Mouse (Mus musculus) gastrocnemius, postnatal 14 days (tissue): ENCODE results near the gene Hivep3. TPM values are rescaled to one million over a fixed set of nuclear protein-coding genes. Genes with fewer than 3 reads are reported as not detected.

ENCODE experiments used
- DNase-seq: peaks from one replicate; pipeline ENCODE4 v3.0.0; 2021; ENCODE audit warnings: mixed read lengths
- intact Hi-C: fragments of 180-260 bp; cut with DNase I; formaldehyde crosslinking; loops from one replicate; pipeline ENCODE4 v1.15.1; 2025; ENCODE audit warnings: low total_unique reads
- long read RNA-seq, 2 experiments: library from polyadenylated mRNA; stranded (forward); transcript quantifications; one replicate each; pipeline ENCODE4 v2.0.0; 2021
- total RNA-seq, 2 experiments: library from RNA; stranded (reverse); gene quantifications; 2 replicates each; pipeline ENCODE4 v1.2.3; 2021

Hivep3 gene
- total RNA-seq = 1 to 10 TPM; 2.9 to 3.0 TPM
- long read RNA-seq, experiment 1 = 0 reads
- long read RNA-seq, experiment 2 = 0 reads

DNA sequence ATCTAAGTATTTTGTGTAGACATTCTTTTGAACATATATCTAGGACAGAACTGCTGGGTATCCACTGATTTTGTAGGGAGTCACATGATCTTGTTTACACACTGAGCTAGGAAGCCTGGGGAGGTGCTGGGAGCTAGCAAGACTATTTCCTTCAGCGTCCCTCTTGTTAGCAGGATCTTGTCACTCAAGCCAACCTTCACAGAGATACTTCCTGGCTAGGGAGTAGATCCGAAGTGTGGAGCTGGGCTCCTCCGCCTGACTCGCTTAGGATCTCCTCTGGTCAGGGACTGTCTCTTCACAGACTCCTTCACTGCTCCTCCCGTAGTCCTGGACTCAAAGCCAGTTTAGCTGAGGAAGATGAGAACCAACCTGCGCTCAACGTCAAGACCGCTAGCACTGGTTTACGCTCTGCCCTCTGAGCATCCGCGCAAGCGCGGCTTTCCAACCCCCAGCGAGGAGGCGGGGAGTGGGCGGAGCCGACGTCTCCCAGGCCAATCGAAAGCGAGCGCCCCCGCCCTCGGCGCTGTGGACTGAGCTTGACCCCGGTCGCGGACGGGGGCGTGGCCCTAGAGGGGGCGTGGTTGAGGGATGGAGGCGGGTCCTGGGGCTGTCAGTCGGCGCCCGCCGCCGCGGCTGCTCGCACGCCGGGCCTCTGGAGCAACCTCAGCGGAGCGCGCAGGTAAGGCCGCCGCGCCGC is at the start of gene Hivep3:
Gene Hivep3, plus strand, starts transcription at position 601 of the 697 bp plus-strand sequence.
- intact Hi-C loops = no loop called here
- DNase-seq = peak; percentile 100

DNA sequence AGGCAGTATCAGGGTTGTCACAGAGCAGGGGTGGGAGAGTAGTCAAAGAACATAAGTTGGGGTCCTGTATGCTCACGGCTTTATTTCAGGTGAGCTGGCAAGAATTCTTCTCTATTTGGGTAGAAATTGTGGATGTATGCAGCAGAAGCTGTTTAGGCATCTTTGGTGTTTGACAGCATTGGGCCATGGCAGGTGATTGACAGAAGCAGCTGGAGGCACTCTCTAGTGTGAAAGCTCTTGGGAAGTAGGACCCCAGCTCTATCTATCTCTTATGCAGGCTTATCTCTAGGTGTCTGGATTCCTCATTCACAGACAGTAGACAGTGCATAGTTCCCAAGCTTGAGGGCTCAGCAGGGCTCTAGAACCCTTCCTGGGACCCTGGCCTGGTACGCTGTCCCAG is 47.8 kb upstream of the Hivep3 start:
- intact Hi-C loops = no loop called here
- DNase-seq = no peak

DNA sequence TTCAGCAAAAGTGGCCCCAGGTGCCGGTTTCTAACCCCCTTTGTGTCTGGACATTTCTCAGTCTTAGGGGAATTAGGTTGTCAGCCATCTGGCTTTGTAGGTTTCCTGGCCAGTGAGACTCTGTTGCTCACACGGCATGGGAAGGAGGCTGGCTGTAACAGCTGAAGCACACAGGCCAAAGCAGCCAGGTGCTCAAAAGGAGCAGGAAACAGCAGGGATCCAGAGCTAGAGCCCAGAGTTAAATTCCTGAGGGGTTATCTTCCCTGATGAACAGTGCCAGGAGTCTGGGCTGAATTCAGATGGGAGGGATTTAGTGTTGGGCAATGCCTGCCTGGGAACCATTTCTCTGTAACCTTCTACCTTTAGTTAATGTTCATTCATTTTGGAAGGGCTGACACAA is 35.2 kb upstream of the Hivep3 start:
- DNase-seq = no peak
- intact Hi-C loops = no loop called here

DNA sequence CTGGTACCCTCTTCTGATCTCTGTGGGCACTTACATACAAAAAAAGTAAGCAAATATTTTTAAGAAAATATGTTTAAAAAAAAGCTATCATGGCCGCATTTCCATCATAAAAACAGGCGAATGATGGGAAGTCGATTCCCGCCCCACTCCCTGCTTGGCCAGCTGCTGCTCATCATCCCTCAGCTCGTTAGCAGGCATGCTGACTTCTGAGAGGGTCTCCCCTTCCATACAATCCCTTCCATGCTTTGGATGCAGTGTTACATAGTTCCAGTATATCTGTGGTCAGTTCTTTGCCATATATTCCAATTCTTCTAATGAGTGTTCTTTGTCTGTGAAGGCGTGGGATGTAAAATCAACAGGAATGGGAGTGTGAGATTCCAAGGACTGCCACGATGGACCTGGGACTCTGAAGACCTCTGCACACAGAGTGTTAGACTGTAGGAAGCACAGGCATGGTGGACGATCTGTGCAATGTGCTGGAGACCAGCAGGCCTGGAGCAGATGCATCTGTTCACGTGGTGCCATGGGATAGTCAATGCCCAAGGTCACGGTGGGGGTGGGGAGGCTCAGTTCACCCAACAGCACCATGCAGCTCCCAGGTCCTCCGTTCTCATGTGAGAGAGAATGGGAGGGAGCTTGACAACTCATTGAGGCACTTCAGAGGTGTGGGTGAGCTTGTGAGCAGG is 32.2 kb upstream of the Hivep3 start:
- DNase-seq = no peak
- intact Hi-C loops = no loop called here

DNA sequence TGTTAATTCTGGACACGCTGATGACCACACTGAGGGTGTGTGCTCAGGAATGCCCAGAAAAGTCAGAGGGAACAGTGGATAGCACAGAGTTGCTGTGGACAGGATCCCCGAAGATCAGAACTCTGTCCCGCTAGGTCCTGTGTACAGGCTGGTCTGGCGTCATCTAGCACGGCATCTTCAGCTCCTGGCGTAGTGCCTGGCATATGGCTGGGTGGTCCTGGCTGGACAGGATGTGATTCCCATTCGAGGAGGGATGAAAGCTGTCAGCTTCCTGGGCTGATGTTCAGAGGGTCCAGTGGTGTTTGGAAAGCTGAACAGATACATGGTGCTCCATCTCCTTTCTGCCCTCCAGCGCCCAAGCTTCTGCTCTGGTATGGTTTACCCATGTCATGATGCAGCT is 29.6 kb upstream of the Hivep3 start:
- intact Hi-C loops = no loop called here

DNA sequence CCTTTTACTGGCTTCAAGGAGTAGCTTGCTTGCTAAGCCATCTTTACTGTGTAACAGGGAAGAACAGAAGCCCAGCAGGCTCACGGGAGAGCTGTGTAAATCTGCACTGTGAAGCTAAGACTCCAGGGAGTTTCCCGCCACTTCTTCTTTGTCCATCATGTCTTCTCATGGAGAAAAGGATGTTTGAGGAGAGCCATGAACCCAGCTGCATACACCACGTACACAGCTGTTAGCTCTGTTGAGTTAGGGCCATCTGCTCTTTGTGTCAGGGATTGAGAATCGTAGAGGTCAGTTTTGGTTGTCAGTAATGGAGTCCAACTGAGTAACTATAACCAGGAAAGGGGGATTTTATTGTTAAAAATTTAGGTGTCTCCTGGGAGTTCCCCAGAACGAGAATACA is 26.3 kb upstream of the Hivep3 start:
- intact Hi-C loops = no loop called here
- DNase-seq = no peak

More for the DNA sequence above, 29.6 kb upstream of the Hivep3 start:
- DNase-seq = no peak

DNA sequence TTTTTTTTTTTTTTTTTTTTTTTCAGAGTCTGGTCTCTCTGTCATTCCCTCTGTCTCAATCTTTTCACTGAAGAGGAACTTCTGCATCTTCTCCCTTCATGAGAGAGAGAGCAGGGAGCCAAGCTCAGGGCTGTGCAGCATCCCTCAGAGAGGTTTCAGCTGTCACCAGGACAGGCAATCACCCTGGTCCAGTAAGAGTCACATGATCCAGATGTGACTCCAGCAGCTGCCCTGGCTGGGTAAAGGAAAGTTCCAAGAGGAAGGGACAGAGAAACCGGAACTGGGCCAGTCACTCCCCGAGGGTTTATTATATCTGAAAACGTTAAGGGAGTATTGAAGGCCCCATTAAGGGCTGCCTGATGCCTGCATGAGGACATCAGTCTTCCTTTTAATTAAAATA is 25.8 kb upstream of the Hivep3 start:
- DNase-seq = peak; percentile 16
- intact Hi-C loops = no loop called here

DNA sequence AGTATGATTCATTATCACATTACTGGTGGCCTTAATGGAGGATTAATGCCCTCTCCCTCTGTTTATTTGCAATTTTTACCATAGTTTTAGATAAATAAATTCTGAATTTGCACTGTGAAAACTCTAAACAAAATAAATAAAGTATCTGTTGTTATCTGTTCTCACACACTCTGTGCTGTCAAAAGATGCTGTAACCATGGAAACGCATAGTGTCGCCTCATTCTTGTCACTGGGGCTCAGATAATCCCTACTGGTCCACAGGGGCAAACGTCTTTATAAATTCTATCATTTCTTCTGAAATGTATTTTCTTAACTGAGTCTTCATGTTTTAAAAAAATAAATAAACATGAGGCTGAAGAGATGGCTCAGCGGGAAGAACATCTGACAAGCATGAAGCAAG is 23.4 kb upstream of the Hivep3 start:
- no peak for DNase-seq
- intact Hi-C loops = no loop called here

DNA sequence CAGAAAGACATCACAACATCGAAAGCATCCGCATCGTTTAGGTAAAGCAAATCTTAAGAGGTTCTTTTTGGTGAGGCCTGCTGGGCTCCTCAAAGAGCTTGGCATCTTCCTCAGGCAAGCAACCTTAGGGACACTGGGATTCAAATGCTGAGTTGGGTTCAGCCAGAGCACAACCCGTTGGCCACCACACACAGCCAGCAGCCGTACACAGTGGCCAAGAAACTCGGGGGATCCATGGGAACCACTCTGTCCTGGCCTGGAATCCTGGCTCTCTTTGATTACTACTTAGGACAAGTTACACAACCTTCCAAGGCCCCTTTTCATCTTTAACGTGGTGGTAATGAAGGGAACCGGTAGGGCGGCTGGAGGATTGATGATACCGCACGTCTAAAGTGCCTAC is 16.1 kb upstream of the Hivep3 start:
- DNase-seq = peak; percentile 58
- intact Hi-C loops = no loop called here

DNA sequence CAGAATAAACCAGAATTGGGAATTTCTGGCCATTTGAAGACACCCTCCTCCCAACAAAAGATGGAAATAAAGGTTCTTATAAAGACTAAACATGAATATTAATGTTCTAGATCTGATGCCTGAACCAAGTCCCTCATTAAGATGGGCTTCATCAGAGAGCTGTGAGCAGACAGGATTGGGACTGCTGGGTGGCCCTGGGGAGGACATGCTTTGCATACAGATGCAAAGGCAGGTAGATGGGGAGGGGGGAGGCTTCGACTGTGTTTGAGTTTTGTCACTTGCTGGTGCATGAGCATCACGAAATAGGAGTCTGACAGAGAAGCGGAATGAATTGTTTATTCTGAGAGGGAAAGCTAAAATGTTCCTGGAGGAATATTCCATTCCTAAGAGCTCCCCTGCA is 12.1 kb upstream of the Hivep3 start:
- no peak for DNase-seq
- intact Hi-C loops = no loop called here

DNA sequence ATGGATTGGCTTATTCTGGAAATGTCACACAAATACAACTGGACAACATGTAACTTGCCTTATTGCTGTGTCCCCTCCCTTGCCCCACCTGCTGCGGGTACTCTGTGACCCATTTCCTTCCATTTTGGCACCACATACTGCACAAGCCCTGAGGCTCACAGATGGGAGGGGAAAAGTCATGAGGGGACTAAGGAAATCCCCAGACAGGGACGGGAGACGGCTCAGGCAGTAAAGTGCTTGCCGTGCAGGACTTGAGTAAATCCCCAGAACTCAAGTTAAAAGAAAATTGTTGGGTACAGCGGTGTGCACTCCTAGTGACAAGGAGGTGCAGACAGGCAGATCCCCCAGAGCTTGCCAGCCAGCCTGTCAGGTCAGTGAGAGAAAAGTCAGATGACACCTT is 7.5 kb upstream of the Hivep3 start:
- intact Hi-C loops = no loop called here
- no peak for DNase-seq

DNA sequence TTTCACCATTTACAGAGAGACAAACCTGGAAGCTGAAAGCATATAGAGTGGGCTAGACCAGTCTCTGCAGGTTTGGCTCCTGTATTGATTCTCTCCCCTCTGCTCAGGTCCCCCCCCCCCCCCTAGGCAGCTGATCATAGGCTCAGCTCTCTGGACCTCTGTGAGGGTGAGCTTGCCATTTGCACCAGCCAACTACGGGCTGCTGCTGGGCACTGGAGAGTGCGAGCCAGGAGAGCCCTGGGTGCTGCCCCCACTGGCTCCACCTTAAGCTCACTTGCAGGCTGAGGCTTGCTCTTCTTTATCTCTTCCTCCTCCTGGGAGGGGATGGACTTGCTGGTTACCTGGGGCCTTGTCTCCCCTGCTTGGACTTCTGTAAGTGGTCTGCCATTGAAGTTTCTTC is 5.7 kb upstream of the Hivep3 start:
- DNase-seq = no peak
- intact Hi-C loops = no loop called here

DNA sequence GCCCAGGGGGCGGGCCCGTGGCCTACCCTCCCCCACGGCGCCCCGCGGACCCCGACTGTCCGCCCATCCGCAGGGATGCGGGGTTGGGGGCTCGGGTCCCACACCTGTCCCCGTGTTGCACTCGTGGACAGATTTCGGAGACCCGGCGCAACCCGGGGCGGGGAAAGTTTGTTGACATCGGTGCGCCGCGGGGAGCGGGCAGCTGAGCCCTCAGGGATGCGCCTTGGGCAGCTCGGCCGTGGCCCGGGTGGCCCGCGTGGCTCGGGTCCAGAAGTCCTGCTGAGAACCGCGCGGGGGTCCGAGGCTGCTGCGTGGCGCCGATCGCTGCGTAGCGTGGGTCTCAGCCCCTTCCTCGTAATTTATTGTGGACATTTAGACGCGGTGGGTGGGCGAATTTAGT is 358 bp downstream of the Hivep3 start:
- peak; percentile 51 for DNase-seq
- intact Hi-C loops = no loop called here

DNA sequence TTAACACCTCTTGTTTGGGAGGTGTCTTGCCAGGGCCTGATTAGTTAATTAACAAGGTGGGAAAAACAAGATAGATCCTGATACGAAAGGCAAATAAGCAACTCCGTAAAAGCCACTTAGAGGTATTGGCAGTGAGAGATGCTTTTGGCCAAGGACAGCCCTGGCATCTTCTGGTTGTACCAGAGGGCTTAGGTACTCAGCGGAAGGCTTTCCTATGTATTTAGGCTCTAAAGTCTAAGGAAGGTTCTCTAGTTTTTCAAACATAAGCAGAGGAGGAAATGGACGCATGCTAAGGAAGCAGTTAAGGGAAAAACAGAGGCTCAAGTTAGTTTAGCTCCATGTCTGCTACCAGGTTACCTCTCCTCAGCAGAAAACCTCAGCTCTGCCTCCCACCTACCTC is 768 bp downstream of the Hivep3 start:
- no peak for DNase-seq
- intact Hi-C loops = no loop called here

DNA sequence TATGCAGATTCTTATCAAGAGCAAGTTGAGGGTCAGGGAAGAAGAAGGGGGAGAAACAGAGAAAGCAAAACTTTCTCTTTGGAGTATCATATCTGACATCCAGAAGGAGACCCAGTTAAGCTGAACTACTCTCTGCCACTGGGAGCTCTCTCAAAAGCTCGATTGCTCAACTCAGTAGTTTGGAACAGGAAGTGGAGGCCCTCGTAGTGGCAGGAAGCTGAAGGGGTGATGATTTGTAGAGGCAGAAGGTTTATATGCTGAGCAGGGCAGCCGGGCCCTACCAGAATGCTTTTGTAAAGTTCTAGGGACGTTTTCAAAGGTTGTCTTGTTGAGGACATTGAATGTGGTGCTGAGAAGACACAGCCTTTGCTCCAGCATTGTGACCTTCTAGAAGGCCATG is 5.1 kb downstream of the Hivep3 start:
- DNase-seq = no peak
- intact Hi-C loops = no loop called here

DNA sequence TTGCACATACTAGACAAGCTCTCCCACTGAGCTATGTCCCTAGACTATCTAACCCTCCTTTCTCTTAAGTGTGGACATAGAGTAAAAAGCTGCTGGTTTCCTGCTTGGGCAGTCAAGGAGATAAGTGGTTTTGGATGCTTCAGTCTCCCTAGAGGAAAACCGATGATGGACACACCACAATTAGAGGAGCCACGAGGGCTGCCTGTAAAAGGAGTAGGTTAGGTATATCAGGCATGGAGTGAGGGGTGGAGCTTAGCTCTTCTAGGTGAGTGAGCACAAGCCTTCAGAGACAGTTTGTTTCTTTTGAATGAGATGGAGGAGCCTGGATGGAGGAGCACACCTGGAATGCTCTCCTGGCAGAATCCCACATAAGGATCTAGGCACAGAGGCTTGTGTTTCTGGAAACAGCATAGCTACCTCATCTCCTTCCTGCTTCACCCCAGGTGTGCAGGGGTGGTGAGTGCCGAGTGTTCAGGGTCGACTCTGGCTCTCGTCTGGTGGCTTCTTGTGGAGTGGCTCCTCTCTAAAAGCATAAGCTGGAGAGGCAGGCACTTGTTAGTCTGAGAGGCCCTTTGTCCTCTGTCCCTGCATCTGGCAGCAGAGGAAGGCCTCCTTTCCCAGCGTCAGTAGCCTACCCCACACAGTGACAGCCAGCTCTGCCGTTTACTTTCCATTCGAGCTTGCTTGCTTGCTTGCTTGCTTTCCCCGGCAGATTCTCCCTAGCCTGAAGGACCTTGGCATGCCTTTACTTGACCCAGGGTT is 5.9 kb downstream of the Hivep3 start:
- DNase-seq = no peak
- intact Hi-C loops = no loop called here

DNA sequence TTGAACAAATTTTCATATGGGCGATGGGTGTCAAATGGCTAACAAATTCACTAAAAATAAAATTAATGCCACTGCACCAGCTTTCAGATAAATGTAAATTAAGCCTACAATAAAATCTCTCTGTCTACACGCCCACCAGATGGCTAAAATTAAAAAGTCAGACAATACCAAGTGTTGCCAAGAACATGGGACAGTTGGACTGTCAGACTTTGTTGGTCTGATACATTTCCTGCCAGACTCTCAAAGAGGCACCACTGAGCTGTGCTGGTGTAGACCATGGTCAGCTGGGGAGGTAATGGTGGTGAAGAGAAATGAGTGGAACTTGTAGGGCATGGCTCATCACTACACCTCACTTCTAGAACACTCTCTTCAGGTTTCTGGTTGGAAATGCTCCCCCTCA is 14.8 kb downstream of the Hivep3 start:
- intact Hi-C loops = no loop called here
- DNase-seq = no peak

DNA sequence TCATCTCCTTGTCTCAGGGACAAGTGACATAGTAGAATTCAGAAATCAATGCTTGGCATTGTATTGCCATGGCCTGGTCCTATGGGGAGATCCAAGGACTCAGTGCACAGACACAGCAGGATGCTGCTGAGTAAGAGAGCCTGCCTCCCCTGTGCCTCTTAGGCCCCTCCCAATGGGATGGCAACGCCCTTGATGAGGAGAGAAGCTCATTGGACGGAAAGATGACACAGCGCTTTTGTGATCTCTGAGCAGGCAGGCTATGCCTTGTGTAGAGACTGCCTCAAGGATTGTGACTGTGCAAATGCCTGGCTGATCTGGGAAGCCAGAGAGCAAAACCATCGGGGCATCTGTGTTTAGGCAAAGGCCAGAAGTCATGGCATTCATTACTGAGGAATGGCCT is 16.6 kb downstream of the Hivep3 start:
- intact Hi-C loops = no loop called here
- DNase-seq = no peak

DNA sequence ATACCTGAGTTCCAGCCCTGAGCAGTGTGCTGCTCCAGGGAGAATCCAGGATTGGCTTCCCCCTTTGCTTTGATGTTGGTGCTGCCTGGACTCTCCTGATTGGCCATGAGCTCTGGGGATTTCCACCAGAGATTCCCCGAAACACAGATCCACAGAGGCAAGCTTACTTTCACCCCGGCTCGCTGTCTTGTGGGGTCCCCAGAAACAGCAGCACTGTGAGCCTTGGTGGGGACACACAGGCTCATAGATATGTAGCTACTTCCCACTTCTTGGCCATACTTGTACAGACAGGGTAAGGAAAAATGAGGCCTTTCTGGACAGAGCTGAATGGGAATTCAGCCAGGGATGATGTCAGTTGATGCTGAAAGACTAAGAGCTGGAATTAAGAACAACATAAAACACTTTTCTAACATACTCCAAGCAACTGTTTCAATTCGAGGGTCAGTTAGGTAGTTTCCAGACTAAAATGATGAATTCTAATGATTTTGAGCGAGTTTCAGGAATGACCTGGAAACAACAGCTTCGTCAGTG is 17.2 kb downstream of the Hivep3 start:
- intact Hi-C loops = no loop called here
- DNase-seq = peak; percentile 39

DNA sequence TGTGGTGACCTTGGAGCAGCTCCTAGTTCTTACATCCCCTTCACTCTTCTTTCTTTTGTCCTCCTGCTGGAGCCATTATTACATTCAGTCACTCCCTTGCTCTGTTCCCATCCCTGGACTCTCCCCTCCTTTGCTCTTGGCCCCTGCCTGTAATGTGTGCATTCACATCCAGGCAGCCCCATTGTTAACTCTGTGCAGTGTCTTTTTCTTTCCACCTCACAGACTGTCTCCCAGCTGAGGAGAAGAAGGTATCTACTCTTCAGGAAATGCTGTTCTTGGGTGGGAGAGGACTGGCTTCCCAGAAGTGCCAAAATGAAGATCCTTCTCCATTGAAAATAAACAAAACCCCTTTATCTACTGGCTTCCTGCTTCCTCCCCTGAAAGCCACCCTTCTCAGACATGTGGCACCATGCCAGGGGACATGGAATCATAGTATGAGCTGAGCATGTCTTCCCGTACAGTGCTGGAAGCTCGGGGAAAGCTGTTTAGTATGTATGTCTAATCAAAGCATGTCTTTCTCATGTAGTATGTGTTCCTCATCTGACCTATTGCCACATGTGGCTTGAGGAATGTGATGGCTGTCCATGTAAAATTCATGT is 17.9 kb downstream of the Hivep3 start:
- peak; percentile 22 for DNase-seq
- intact Hi-C loops = no loop called here
